8 mouse cellular contexts compared by ENCODE assay signal in genomic region chr12:12318140-12318734, GRCm38 (mm10). TPM values are rescaled to one million over a fixed set of nuclear protein-coding genes. Genes with fewer than 3 reads are reported as not detected.
DNase-seq lines count a peak whose midpoint lies in the region.

No protein-coding gene starts in this region.

- no peaks in the 10 kb centered on the region for H3K27me3 ChIP-seq in heart, embryonic 10.5 days (ENCODE audit: insufficient read depth, poor library complexity, severe bottlenecking)

- H3K36me3 ChIP-seq in heart, embryonic 10.5 days = no peaks in the 10 kb centered on the region; the same call in 1 of the 2 replicates

- H3K9me3 ChIP-seq in heart, embryonic 10.5 days = no peaks in the 10 kb centered on the region

- H3K27ac ChIP-seq in heart, embryonic 10.5 days = no peak overlapping the region

- no peak overlapping the region for H3K4me3 ChIP-seq in heart, embryonic 10.5 days

- 9% methylated on average over 6 of the region's 6 CpGs for WGBS in heart, embryonic 10.5 days

- DNase-seq in heart, adult 11 months = peak; percentile 94
- DNase-seq in heart, embryonic 10.5 days (ENCODE audit: low spot score) = no peak
- DNase-seq in 3T3-L1 (ENCODE audit: low read depth, low spot score) (peak; percentile 51), ZHBTc4 (ENCODE audit: low read depth, low spot score) (peak; percentile 63)
- DNase-seq in forelimb bud, embryonic 11.5 days (ENCODE audit: low read depth, low spot score) = peak; percentile 57
- DNase-seq in naive thymus-derived CD4-positive, alpha-beta T cell, adult 2 months (ENCODE audit: low read depth) = peak; percentile 75
- DNase-seq in urinary bladder, adult 18-20 months (ENCODE audit: low spot score in 2 of 2) = no peak
- no peak for DNase-seq in layer of hippocampus, postnatal 25 days (ENCODE audit: extremely low spot score in 1 of 2, low spot score in 1 of 2)

- H3K4me1 ChIP-seq in heart, embryonic 10.5 days = peaks cover 24% of the 10 kb centered on the region

RNA-seq across cellular contexts. Expression of gene Fam49a, which starts 56.3 kb away (rescaled TPM):
- 37.1 and 62.2 TPM in 2 replicates for polyA plus RNA-seq in heart, embryonic 10.5 days (2016; fragmentation: Nextera tagmentation; extraction: Ambion mirVana)
- 100 to 1,000 TPM; 185 to 192 TPM for total RNA-seq in layer of hippocampus, postnatal 25 days (2021)

Comparison
In these comparisons a context has a peak if more than half of its experiments do, and no peak if none do; other contexts are left out.
1. DNase-seq: peak in heart, adult 11 months (single experiment), 3T3-L1 (single experiment), ZHBTc4 (single experiment), forelimb bud, embryonic 11.5 days (single experiment) and naive thymus-derived CD4-positive, alpha-beta T cell, adult 2 months (single experiment); none in heart, embryonic 10.5 days (single experiment), urinary bladder, adult 18-20 months (0 of 2) and layer of hippocampus, postnatal 25 days (0 of 2).